8 mouse cellular contexts compared by ENCODE assay signal in genomic region chr4:147940576-147941044, GRCm38 (mm10). TPM values are rescaled to one million over a fixed set of nuclear protein-coding genes. Genes with fewer than 3 reads are reported as not detected.
DNase-seq lines count a peak whose midpoint lies in the region; ATAC-seq lines count a peak whose summit lies in the region.

2510039O18Rik (plus strand) TSS chr4:147940895.

- peaks cover 8% of the 10 kb centered on the region; the same call in 1 of the 2 replicates for H3K27me3 ChIP-seq in hindbrain, embryonic 10.5 days (ENCODE audit: insufficient read depth, poor library complexity, severe bottlenecking)

- 2% methylated on average over 35 of the region's 35 CpGs for WGBS in hindbrain, embryonic 10.5 days

- peaks cover 29% of the 10 kb centered on the region for H3K36me3 ChIP-seq in hindbrain, embryonic 10.5 days

- peaks cover 57% of the 10 kb centered on the region for H3K4me1 ChIP-seq in hindbrain, embryonic 10.5 days (replicated peaks)

- DNase-seq in MN1 (ENCODE audit: low spot score): peak; percentile 94
- peak; percentile 78 for DNase-seq in cerebellum, adult 9-10 months
- DNase-seq in hindbrain, embryonic 10.5 days (ENCODE audit: low spot score): peak; percentile 93
- DNase-seq in layer of hippocampus, adult 9-11 months: peak; percentile 86
- DNase-seq in lung, postnatal 10 days: peak; percentile 91
- peak; percentile 84 for DNase-seq in ovary, postnatal 36 days (ENCODE audit: low spot score)
- DNase-seq in thymus, postnatal 25 days: peak; percentile 85

- no peaks in the 10 kb centered on the region for H3K9me3 ChIP-seq in hindbrain, embryonic 10.5 days

- peak within 1 kb of the TSS; percentile 99 for H3K4me3 ChIP-seq in hindbrain, embryonic 10.5 days

- peak; percentile 58 for ATAC-seq in frontal cortex, adult (ENCODE audit: low TSS enrichment)

- H3K27ac ChIP-seq in hindbrain, embryonic 10.5 days: peak within 1 kb of the TSS; percentile 87

RNA-seq across cellular contexts. Expression of gene 2510039O18Rik, which starts in this region (rescaled TPM):
- polyA plus RNA-seq in hindbrain, embryonic 10.5 days (2016; fragmentation: Nextera tagmentation; extraction: Ambion mirVana): 11.9 and 14.9 TPM in 2 replicates

Comparison
In these comparisons a context has a peak if more than half of its experiments do, and no peak if none do; other contexts are left out.
1. Peak in every context shown above with its lines: DNase-seq, ATAC-seq, H3K4me3 ChIP-seq and H3K27ac ChIP-seq.